11 mouse cellular contexts compared by ENCODE assay signal in genomic region chr2:157010634-157011310, GRCm38 (mm10). TPM values are rescaled to one million over a fixed set of nuclear protein-coding genes. Genes with fewer than 3 reads are reported as not detected.
DNase-seq lines count a peak whose midpoint lies in the region; ATAC-seq and TF ChIP-seq lines count a peak whose summit lies in the region.
"Had no signal": no experiment of that assay in that cellular context is flagged by ENCODE, and none has a peak within 500 bp of the region (broad histone marks: within the 10 kb centered on the region; RNA-seq: fewer than 3 reads in every experiment).

No protein-coding gene starts in this region.

- H3K4me1 ChIP-seq in heart, embryonic 13.5 days = peaks cover 30% of the 10 kb centered on the region
- peaks cover 9% of the 10 kb centered on the region; the same call in 1 of the 2 replicates for H3K4me1 ChIP-seq in lung, postnatal 0 days (ENCODE audit: insufficient read depth, low read depth, low read length)
- H3K4me1 ChIP-seq in limb, embryonic 11.5 days (ENCODE audit: control insufficient read depth, insufficient read depth, low read length) = peaks cover 20% of the 10 kb centered on the region
- peaks cover 13% of the 10 kb centered on the region for H3K4me1 ChIP-seq in forebrain, embryonic 16.5 days (replicated peaks; ENCODE audit: control insufficient read depth, insufficient read depth, low read length)

- H3K27me3 ChIP-seq in heart, embryonic 13.5 days (replicated peaks) = no peaks in the 10 kb centered on the region
- H3K27me3 ChIP-seq in lung, postnatal 0 days (replicated peaks; ENCODE audit: insufficient read depth, low read length) = no peaks in the 10 kb centered on the region
- H3K27me3 ChIP-seq in limb, embryonic 11.5 days (ENCODE audit: control insufficient read depth, insufficient read depth, low read length) = no peaks in the 10 kb centered on the region
- no peaks in the 10 kb centered on the region for H3K27me3 ChIP-seq in forebrain, embryonic 16.5 days (replicated peaks; ENCODE audit: control insufficient read depth, insufficient read depth, low read length)

- intact Hi-C loops in heart, postnatal 36 days (cut with DNase I) = no loop called here

- no peak overlapping the region for H3K4me2 ChIP-seq in heart, embryonic 13.5 days
- no peak overlapping the region for H3K4me2 ChIP-seq in lung, postnatal 0 days (replicated peaks; ENCODE audit: low read depth, low read length)
- no peak overlapping the region for H3K4me2 ChIP-seq in limb, embryonic 11.5 days (ENCODE audit: low read depth, severe bottlenecking)
- no peak overlapping the region for H3K4me2 ChIP-seq in forebrain, embryonic 16.5 days (ENCODE audit: low read length)

- no peak overlapping the region for H3K27ac ChIP-seq in heart, embryonic 13.5 days (replicated peaks)
- no peak overlapping the region for H3K27ac ChIP-seq in lung, postnatal 0 days (ENCODE audit: low read length)
- 0 out of 2 replicates have a peak overlapping the region, but pooled peaks have one; percentile 18 for H3K27ac ChIP-seq in limb, embryonic 11.5 days (replicated peaks; ENCODE audit: low read depth, low read length)
- no peak overlapping the region for H3K27ac ChIP-seq in forebrain, embryonic 16.5 days (ENCODE audit: low read length)
- H3K27ac ChIP-seq: macrophage had no signal

- no peaks in the 10 kb centered on the region for H3K9me3 ChIP-seq in heart, embryonic 13.5 days
- no peaks in the 10 kb centered on the region for H3K9me3 ChIP-seq in lung, postnatal 0 days (ENCODE audit: low read length)
- no peaks in the 10 kb centered on the region for H3K9me3 ChIP-seq in limb, embryonic 11.5 days (ENCODE audit: control insufficient read depth, low read length)
- H3K9me3 ChIP-seq in forebrain, embryonic 16.5 days (ENCODE audit: control insufficient read depth, low read length) = no peaks in the 10 kb centered on the region

- no peak; the same call in 1 of the 2 replicates for TF ChIP-seq CTCF in lung, postnatal 0 days (IDR thresholded peaks at IDR 0.05)

- no peak overlapping the region for H3K4me3 ChIP-seq in heart, embryonic 13.5 days
- no peak overlapping the region for H3K4me3 ChIP-seq in lung, postnatal 0 days (ENCODE audit: low read depth, low read length)
- no peak overlapping the region for H3K4me3 ChIP-seq in limb, embryonic 11.5 days (ENCODE audit: low read depth, low read length)
- no peak overlapping the region for H3K4me3 ChIP-seq in forebrain, embryonic 16.5 days (replicated peaks; ENCODE audit: low read length)

- 35% methylated on average over 9 of the region's 11 CpGs for WGBS in heart, embryonic 13.5 days
- 33% methylated on average over 11 of the region's 11 CpGs for WGBS in lung, postnatal 0 days
- 46% methylated on average over 11 of the region's 11 CpGs for WGBS in limb, embryonic 11.5 days
- 65% methylated on average over 11 of the region's 11 CpGs for WGBS in forebrain, embryonic 16.5 days

- no peak for ATAC-seq in heart, embryonic 13.5 days (ENCODE audit: extremely low read depth, insufficient number of reproducible peaks, low FRiP score, low TSS enrichment)
- peak; percentile 5; the same call in 1 of the 2 replicates for ATAC-seq in lung, postnatal 0 days
- ATAC-seq in limb, embryonic 11.5 days (ENCODE audit: insufficient number of reproducible peaks, low FRiP score, low TSS enrichment, low read depth) = no peak
- no peak for ATAC-seq in forebrain, embryonic 16.5 days

- no peak for TF ChIP-seq EP300 in lung, postnatal 0 days (IDR thresholded peaks at IDR 0.05)

- 0 out of 2 replicates have a peak overlapping the region, but pooled peaks have one; percentile 33 for H3K9ac ChIP-seq in heart, embryonic 13.5 days
- H3K9ac ChIP-seq in lung, postnatal 0 days (replicated peaks; ENCODE audit: low read depth) = no peak overlapping the region
- H3K9ac ChIP-seq in limb, embryonic 11.5 days (ENCODE audit: low read length) = 0 out of 2 replicates have a peak overlapping the region, but pooled peaks have one; percentile 40
- H3K9ac ChIP-seq in forebrain, embryonic 16.5 days (replicated peaks; ENCODE audit: low read depth, low read length) = no peak overlapping the region

- DNase-seq in heart, postnatal 36 days = no peak
- no peak for DNase-seq in lung, postnatal 0 days (ENCODE audit: low spot score)
- DNase-seq in lung, postnatal 25 days (ENCODE audit: low spot score) = no peak
- DNase-seq in limb, embryonic 11.5 days (ENCODE audit: low spot score) = no peak
- DNase-seq in thymus, postnatal 0 days (ENCODE audit: low spot score) = no peak
- DNase-seq in adrenal gland, adult 8-10 months = no peak
- DNase-seq: gastrocnemius, postnatal 14 days; kidney, adult 8-10 months had no signal

- peaks cover 26% of the 10 kb centered on the region for H3K36me3 ChIP-seq in heart, embryonic 13.5 days
- peaks cover 2% of the 10 kb centered on the region; the same call in 1 of the 2 replicates for H3K36me3 ChIP-seq in lung, postnatal 0 days (ENCODE audit: insufficient read depth, low read length)
- no peaks in the 10 kb centered on the region for H3K36me3 ChIP-seq in limb, embryonic 11.5 days (ENCODE audit: control insufficient read depth, insufficient read depth, low read length)
- peaks cover 4% of the 10 kb centered on the region for H3K36me3 ChIP-seq in forebrain, embryonic 16.5 days (ENCODE audit: control insufficient read depth, insufficient read depth)

RNA-seq across cellular contexts. Expression of gene Dsn1, which starts 3.8 kb away (rescaled TPM):
- 30.2 and 33.6 TPM in 2 replicates for polyA plus RNA-seq in heart, embryonic 13.5 days (2015; fragmentation: Nextera tagmentation; extraction: Ambion mirVana)
- total RNA-seq in heart, postnatal 36 days (2021) = 1 to 10 TPM; 1.6 to 2.2 TPM
- polyA plus RNA-seq in lung, postnatal 0 days (2015; fragmentation: Nextera tagmentation; extraction: Ambion mirVana) = 7.2 and 9.5 TPM in 2 replicates
- polyA plus RNA-seq in limb, embryonic 11.5 days (2014; fragmentation: Nextera tagmentation; extraction: Ambion mirVana) = 55.5 and 57.0 TPM in 2 replicates
- polyA plus RNA-seq in thymus, postnatal 0 days (2015; fragmentation: Nextera tagmentation; extraction: Ambion mirVana) = 30.9 and 31.3 TPM in 2 replicates
- 20.3 and 22.8 TPM in 2 replicates for polyA plus RNA-seq in forebrain, embryonic 16.5 days (2015; fragmentation: Nextera tagmentation; extraction: Ambion mirVana)
- 1 to 10 TPM; 4.8 to 7.7 (median 6.4) TPM for total RNA-seq in adrenal gland, adult 8-10 months (2022)

RNA-seq across cellular contexts. Expression of gene Ndrg3, which starts 18.9 kb away (rescaled TPM):
- polyA plus RNA-seq in heart, embryonic 13.5 days (2015; fragmentation: Nextera tagmentation; extraction: Ambion mirVana) = 28.6 and 30.4 TPM in 2 replicates
- 10 to 100 TPM; 20.0 to 24.9 TPM for total RNA-seq in heart, postnatal 36 days (2021)
- 22.8 and 25.4 TPM in 2 replicates for polyA plus RNA-seq in lung, postnatal 0 days (2015; fragmentation: Nextera tagmentation; extraction: Ambion mirVana)
- 40.3 and 40.7 TPM in 2 replicates for polyA plus RNA-seq in limb, embryonic 11.5 days (2014; fragmentation: Nextera tagmentation; extraction: Ambion mirVana)
- 125 and 141 TPM in 2 replicates for polyA plus RNA-seq in thymus, postnatal 0 days (2015; fragmentation: Nextera tagmentation; extraction: Ambion mirVana)
- polyA plus RNA-seq in forebrain, embryonic 16.5 days (2015; fragmentation: Nextera tagmentation; extraction: Ambion mirVana) = 150 and 152 TPM in 2 replicates
- total RNA-seq in adrenal gland, adult 8-10 months (2022) = 10 to 100 TPM; 54.3 to 81.0 (median 75.3) TPM

Comparison
In these comparisons a context has a peak if more than half of its experiments do, and no peak if none do; other contexts are left out.
1. H3K9ac ChIP-seq: peak in heart, embryonic 13.5 days (single experiment) and limb, embryonic 11.5 days (single experiment); none in lung, postnatal 0 days (single experiment) and forebrain, embryonic 16.5 days (single experiment).